Mouse (Mus musculus) neural tube, embryonic 10.5 days (tissue): ENCODE results near the gene Gm10521.
"Not testable (repeated sequence)": the region's sequence is repeated elsewhere in the genome, so short reads cannot be mapped to it uniquely, and the experiment has no call there.

Source experiments
- DNase-seq: peaks from one replicate; pipeline ENCODE4 v3.0.0-alpha.2; 2017; ENCODE audit warnings: low spot score; ENCODE audit errors: extremely low spot score

Gm10521 gene

GRCm38 (mm10) chr1:171895364-171895763 is at the start of gene Gm10521:
TSS of gene Gm10521 (plus strand) at chr1:171895664.
- not testable (repeated sequence) for DNase-seq

DNA sequence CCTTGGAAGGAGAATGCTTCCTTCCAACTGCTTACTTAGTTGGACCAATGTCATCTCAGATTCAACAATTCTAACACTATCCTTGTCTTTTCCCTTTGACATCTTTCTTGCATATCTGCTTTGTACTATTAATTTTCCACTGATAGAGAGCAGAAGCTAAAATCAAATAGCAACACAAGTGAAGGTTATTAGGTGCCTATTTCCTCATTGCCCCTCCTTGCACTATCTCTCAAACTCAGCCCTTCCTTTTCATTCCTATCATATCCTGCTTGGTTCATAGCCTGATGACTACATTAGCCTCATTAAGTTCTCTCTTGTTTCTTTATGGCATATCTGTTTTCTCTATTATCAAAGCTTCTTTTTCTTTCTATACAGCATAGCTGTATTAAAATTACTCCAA is 47.3 kb upstream of the Gm10521 start:
- no peak for DNase-seq

GRCm38 (mm10) chr1:171848757-171849156 is 46.7 kb upstream of the Gm10521 start:
- DNase-seq, result no peak

DNA sequence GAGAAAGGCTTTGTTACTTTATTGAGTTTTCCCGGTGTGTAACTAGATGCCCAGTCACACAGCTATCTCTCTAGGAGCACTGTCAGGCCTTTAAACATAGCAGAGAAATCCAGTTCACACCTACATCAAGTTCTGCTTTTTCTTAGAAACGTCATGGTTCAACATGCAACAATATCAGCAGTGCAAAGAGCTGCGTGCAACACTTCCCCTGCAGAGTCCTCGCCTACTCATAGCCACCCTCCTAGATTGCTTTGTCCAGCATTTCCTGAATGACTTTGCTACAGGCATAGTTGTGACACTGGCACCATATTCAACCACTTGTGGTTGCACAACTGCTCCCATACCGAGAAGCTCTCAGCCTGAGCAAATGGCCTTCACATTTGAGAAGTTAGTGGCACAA is 46.0 kb upstream of the Gm10521 start:
- DNase-seq, result no peak

DNA sequence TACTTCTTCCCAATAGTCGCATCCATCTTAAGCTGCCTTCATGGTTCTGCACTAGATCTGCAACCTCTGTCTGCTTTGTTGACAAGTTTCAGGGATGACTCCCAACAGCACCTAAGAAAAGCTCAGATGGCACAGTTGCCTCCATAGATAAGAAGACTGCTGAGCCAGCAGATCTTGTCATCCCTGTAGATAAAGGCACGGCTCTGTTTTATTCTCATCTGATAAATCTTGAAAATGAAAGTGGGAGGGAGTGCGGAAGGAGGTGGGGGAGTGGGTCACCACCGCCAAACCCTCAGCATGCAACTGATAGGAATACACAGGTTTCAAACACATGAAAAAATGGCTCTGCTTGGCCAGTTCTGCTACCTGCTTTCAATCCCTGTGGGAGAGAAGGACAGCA is 30.0 kb upstream of the Gm10521 start:
- no peak for DNase-seq

GRCm38 (mm10) chr1:171886989-171887388 is 8.5 kb upstream of the Gm10521 start:
- DNase-seq, result no peak

DNA sequence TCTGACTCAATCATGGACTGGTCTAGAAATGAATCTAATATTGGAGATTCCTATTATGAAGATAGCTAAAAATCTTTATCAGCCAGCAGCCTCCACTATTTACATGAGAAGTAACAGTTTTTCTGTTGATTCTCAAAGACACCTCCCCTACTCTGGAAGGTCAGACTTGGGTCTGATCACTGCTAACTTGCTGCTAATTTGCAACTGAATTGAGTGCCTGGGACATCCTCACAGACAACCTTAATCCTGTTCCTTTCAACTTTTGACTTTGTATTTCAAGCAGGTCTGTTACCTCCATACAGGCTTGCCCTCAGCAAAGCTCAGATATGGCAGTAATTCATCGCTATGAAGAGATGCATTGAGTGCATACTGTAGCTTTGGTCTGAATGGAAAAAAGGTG is 8.5 kb downstream of the Gm10521 start:
- no peak for DNase-seq

GRCm38 (mm10) chr1:171915638-171916458 is 20.4 kb downstream of the Gm10521 start:
- no peak for DNase-seq

DNA sequence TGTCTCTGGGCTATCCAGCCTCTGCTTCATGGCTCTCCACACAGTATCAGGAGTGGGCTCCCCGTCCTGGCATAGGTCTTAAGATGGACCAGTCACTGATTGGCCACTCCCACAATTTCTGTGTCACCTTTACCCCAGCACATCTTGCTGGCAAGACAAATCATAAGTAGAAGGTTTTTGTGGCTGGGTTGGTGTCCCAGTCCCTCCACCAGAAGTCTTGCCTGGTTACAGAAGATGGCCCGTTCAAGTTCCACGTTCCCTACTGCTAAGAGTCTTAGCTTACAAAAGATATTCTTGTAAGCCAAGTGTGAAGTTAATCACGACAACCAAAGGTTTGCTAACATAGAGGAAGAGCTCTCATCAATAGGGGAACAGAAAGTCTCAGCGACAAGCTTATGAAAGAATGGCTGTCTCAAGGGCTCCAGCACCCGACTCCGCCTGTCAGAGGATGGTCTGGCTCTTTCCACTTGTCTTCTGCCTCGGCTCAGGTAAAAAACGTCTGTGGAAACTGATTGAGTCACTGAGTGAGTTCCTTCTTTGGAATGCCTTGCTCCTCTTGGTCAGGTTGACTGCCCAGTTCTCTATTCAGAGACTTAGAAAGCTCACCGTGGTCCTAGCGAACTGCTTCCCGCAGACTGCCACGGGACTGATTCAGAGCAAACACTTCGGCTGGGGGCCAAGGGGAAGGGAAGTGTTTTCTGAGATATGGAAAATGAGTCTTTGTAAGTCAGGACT is 22.0 kb downstream of the Gm10521 start, which contains the start of gene Slamf6:
Gene Slamf6, plus strand, starts transcription at position 211 of the 735 bp plus-strand sequence.
- no peak for DNase-seq

DNA sequence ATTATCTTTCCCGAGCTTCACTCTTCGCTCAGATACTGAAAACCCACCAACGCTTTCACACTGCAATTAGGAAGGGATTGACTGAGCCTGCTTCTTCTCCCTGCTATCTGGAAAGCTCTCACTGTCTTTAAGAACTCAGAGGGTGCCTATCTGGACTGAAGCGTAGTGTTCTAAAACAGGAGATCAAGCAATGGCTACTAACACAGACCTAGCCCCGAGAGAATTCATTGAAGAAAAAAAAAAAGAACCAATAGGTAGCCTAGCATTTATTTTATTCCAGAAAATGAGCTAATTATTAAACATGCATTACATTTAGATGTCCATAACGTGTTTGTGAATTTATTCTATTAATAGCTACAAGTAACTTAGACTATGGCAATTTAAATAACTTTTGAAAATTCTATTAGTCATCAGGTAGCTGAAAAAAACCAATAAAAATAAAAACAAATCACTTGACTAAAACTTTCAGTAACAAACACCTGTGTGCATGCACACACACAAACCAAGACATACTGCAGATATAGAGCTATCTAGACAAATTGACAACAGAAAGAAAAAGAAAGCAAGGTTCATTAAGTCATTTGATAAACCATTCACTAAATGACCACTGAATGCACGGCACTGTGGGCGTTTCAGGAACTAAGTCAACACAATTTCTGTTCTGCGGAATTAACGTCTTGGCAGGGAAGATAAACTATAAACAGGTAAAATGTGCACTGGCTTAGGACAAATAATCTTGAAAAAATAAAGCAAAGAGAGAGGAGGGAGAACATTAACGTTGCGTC is 22.9 kb downstream of the Gm10521 start:
- DNase-seq, result no peak

- DNase-seq, result no peak
These were observed 23.7 kb downstream of the Gm10521 start for GRCm38 (mm10) chr1:171919193-171919592.

- no peak for DNase-seq
These were observed 24.5 kb downstream of the Gm10521 start for GRCm38 (mm10) chr1:171919901-171920510.

- no peak for DNase-seq
These were observed 25.6 kb downstream of the Gm10521 start for GRCm38 (mm10) chr1:171920989-171921621.

DNA sequence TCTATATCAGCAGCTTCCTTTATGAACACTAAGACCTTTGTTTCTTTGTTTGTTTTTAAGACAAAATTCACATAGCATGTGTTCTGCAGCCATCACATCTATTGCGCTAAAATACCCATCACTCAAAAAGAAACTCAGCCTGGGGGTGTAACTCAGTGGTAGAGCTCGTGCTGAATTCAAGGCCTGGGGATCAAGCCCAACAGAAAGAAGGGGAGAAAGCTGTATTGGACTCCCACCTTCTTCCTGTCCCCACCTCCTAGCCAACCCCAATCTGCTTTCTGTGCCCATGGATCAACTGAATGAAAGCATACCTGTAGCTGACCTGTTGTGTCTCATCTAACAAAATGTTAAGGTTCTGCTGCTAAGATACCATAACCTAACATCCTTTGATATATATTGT is 26.2 kb downstream of the Gm10521 start:
- DNase-seq, result no peak

DNA sequence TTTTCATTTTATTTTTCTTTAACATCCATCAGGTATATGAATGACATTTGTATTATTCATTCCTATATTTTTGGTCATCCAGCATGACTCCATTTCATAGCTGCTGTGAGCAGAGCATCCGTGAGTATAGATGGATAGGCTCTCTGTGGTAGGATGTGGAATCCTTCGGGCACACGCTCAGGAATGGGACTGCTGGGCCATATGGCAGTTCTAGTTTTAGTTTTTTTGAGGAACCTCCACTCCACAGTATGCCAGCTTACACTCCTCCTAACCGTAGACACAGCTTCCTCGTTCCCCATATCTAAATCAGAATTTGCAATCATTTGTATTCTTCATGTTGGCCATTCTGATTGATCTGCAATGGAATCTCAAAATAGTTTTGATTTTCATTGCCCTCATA is 27.4 kb downstream of the Gm10521 start:
- no peak for DNase-seq

- no peak for DNase-seq
These were observed 29.4 kb downstream of the Gm10521 start for GRCm38 (mm10) chr1:171924900-171925299.

- DNase-seq, result no peak
These were observed 38.4 kb downstream of the Gm10521 start for GRCm38 (mm10) chr1:171933851-171934250.

DNA sequence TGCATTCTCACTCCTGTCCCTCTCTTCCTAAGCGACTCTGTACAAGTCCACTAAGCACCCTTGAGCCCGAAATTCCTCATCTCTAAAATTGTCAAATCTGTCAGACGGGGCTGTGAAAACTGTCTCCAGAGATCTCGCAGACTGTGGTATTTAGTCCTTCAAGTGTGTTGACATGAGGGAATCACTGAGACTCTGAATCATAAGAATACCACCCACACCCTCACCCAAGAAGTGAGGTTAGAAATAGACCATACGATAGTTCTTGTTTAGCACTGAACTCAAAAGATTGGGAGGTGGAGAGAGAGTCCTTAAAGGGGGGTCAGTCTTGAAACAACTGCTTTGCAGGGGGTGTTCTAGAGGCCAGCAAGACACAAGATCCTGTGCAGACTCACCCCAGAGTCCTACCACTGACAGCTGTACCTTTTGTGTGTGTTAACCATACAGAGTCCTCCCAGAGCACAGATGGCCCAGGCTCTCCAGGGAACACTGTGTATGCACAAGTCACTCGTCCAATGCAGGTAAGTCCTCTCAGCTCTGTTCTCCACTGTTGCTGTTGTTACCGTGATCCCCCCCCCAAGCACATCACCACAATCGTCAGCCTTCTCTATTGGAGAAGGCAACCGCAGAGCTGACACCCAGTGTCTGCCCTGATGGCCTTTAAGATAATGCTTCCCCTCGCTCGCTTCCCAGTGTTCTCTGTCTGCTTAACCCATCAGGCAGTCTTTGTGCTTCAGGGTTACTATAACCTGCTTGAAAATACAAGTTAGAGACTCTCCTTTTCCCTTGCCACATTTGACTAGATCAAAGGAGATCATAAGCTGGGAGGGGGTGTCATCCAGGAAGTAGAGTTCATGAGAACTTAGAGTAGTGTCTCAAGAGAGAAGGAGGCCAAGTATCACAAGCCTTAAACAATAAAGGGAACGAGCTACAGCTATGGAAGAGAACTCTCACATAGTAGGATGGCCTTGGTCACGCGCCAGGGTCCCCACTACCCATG is 43.8 kb downstream of the Gm10521 start:
- no peak for DNase-seq

DNA sequence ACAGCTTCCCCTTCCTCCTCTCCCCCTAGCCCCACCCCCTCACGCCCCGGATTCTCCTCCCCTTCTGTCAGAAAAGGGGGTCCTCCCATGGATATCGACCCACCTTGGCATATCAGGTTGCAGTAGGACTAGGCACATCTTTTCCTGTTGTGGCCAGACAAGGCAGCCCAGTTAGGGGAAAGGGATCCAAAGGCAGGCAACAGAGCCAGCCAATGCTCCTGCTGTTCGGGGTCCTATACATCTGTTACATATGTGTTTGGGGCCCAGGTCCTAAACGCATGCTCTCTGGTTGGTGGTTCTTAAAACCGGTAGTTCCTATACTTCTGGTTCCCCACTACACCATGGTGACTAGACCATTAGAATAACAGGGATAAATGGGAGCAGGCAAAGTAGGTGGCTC is 45.2 kb downstream of the Gm10521 start:
- DNase-seq, result no peak
